Mouse (Mus musculus) heart, embryonic 13.5 days (tissue): ENCODE measurements around the gene Sumo2. TPM values are rescaled to one million over a fixed set of nuclear protein-coding genes. Genes with fewer than 3 reads are reported as not detected.

ENCODE experiments used
- ATAC-seq: fragments of 200-750 bp; cut with Nextera tagmentation; 2 replicates; pipeline ENCODE4 v1.8.0; 2017; ENCODE audit warnings: moderate TSS enrichment; ENCODE audit not compliant: insufficient number of reproducible peaks, low FRiP score, low TSS enrichment; ENCODE audit errors: extremely low read depth
- H3K27ac ChIP-seq: fragments of 300-500 bp; sonication (generic); replicated peaks from 2 replicates; pipeline ENCODE4 v1.5.1; 2015; ENCODE audit warnings: moderate library complexity, mild to moderate bottlenecking, inconsistent platforms
- H3K27me3 ChIP-seq: fragments of 300-500 bp; sonication (generic); replicated peaks from 2 replicates; pipeline ENCODE4 v1.6.1; 2015; ENCODE audit warnings: mild to moderate bottlenecking, inconsistent platforms
- H3K36me3 ChIP-seq: fragments of 300-500 bp; sonication (generic); 2 replicates; pipeline ENCODE4 v1.6.1; 2015; ENCODE audit warnings: mild to moderate bottlenecking, inconsistent platforms
- H3K4me1 ChIP-seq: fragments of 300-500 bp; sonication (generic); 2 replicates; pipeline ENCODE4 v1.6.1; 2015; ENCODE audit warnings: inconsistent platforms
- H3K4me2 ChIP-seq: fragments of 300-500 bp; sonication (generic); 2 replicates; pipeline ENCODE4 v1.6.1; 2015; ENCODE audit warnings: inconsistent platforms, mild to moderate bottlenecking, moderate library complexity
- H3K4me3 ChIP-seq: fragments of 300-500 bp; sonication (generic); 2 replicates; pipeline ENCODE4 v1.5.1; 2015; ENCODE audit warnings: moderate library complexity, mild to moderate bottlenecking, inconsistent platforms
- H3K9ac ChIP-seq: fragments of 300-500 bp; sonication (generic); 2 replicates; pipeline ENCODE4 v1.6.1; 2015; ENCODE audit warnings: inconsistent platforms, mild to moderate bottlenecking, moderate library complexity
- H3K9me3 ChIP-seq: fragments of 300-500 bp; sonication (generic); 2 replicates; pipeline ENCODE4 v1.6.1; 2016; ENCODE audit warnings: inconsistent platforms
- WGBS: fragments of 180-500 bp; shearing (Covaris S2); methylation state at CpG from one replicate; pipeline ENCODE4 v1.1.7; 2015; ENCODE audit warnings: mixed read lengths; 5-methylcytosine and 5-hydroxymethylcytosine counted together
- polyA plus RNA-seq: library from polyadenylated mRNA; unstranded; fragments of >200 nt; fragmentation: Nextera tagmentation; extraction: Ambion mirVana; gene quantifications from 2 replicates; pipeline ENCODE4 v1.2.1, GENCODE M21; 2015

The Sumo2 gene
- polyA plus RNA-seq, 1 experiment from 2014 or later: 606 TPM

GRCm38 (mm10) chr11:115516942-115517341, 19.1 kb downstream of the Sumo2 start:
- H3K9ac ChIP-seq: no peak overlapping the region
- WGBS: 70% methylated on average over 5 of the region's 5 CpGs
- H3K4me2 ChIP-seq: no peak overlapping the region
- H3K4me1 ChIP-seq: peaks cover 37% of the 10 kb centered on the region
- H3K27ac ChIP-seq: no peak overlapping the region
- H3K9me3 ChIP-seq: no peaks in the 10 kb centered on the region
- no peaks in the 10 kb centered on the region for H3K27me3 ChIP-seq
- no peak overlapping the region for H3K4me3 ChIP-seq
- no peak for ATAC-seq
- H3K36me3 ChIP-seq: peaks cover 5% of the 10 kb centered on the region

GRCm38 (mm10) chr11:115515021-115515420, 21.1 kb downstream of the Sumo2 start:
- no peaks in the 10 kb centered on the region for H3K9me3 ChIP-seq
- no peaks in the 10 kb centered on the region for H3K36me3 ChIP-seq
- no peaks in the 10 kb centered on the region for H3K27me3 ChIP-seq
- H3K4me2 ChIP-seq: peak overlapping the region; percentile 83
- H3K27ac ChIP-seq: no peak overlapping the region
- no peak overlapping the region for H3K9ac ChIP-seq
- no peak overlapping the region for H3K4me3 ChIP-seq
- ATAC-seq: no peak
- WGBS: 67% methylated on average over 6 of the region's 6 CpGs
- peaks cover 45% of the 10 kb centered on the region for H3K4me1 ChIP-seq

DNA sequence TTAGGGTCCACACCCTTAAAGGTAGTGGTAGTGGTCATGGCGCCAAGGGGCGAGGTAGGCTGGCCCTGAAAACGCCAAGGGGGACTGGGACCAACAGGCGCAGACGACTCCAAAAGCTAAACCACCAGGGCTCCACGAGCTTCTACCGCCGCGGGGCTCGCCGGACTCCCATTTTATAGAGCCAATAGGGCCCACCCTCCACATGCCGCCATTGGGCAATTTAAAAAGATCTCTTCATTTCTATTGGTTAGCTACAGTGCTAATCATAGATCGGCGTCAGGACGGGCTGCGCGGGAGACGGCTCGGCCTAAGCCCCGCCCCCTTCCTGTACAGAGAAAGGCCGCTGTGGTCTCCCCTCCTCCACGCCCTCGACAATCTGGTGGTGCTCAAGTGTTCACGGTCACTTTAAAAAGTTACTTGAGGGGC, 21.8 kb downstream of the Sumo2 start, which contains the start of gene Jpt1:
TSS of gene Jpt1 (minus strand) at position 150 of the 426 bp plus-strand sequence.
- Histone ChIP-seq H3K9me3 (no peaks in the 10 kb centered on the region), H3K4me3 (peak within 1 kb of the TSS; percentile 99), H3K4me1 (peaks cover 46% of the 10 kb centered on the region), H3K9ac (peak within 1 kb of the TSS; percentile 99), H3K27ac (peak within 1 kb of the TSS; percentile 91), H3K36me3 (no peaks in the 10 kb centered on the region), H3K27me3 (no peaks in the 10 kb centered on the region), H3K4me2 (peak within 1 kb of the TSS; percentile 83)
- ATAC-seq: peak; percentile 90
- WGBS: 1% methylated on average over 24 of the region's 24 CpGs

DNA sequence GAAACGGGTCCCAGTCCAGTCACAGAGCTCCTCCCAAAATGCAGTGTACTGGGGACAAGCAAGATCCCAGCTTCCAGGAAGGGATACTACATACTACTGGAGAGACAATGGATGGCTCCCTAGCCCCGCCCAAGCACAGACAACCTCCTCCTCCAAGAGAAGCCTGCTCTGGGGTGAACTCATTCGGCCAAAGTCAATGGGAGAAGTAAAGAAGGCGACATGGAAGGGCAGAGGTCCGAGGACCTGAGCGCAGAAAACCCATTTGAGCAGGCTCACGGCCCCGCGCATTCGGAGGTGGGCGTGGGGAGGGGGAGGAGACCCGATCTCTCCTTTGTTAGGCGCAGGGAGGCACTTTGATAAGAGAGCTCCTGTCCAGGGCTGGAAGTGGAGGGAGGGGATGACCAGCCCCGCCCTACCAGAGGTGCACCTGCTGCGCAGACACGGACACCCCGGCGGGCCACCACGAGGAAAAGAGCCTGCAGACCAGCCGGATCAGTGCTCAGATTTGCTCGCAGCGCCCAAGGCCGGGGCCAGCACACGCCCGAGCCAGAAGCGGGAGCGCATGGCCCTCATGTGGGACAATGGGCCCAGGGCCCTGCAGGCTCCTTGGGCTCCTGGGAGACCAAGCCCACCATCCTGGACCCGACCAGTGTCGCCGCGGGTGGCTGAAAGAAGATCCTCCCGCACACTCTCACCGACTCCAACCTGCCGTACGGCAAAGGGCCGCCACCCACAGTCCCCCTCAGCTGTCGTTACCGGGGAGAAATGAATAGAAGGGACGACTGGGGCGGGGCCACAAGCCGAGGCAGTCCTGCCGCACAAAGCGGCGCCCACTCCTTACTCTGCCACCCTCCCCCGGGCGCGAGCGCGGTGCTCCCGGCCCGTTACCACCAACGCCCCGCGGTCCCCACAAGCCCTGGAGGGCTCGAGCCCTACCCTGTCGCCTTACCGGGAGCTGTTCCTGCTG, 22.5 kb downstream of the Sumo2 start:
- H3K4me3 ChIP-seq: peak overlapping the region; percentile 99
- no peaks in the 10 kb centered on the region for H3K9me3 ChIP-seq
- H3K4me1 ChIP-seq: peaks cover 47% of the 10 kb centered on the region
- H3K36me3 ChIP-seq: no peaks in the 10 kb centered on the region
- ATAC-seq: peak; percentile 48; the same call in 1 of the 2 replicates
- peak overlapping the region; percentile 83 for H3K4me2 ChIP-seq
- no peaks in the 10 kb centered on the region for H3K27me3 ChIP-seq
- H3K27ac ChIP-seq: peak overlapping the region; percentile 91
- under 1% methylated on average over 57 of the region's 57 CpGs for WGBS
- peak overlapping the region; percentile 99 for H3K9ac ChIP-seq

GRCm38 (mm10) chr11:115512407-115513183, 23.5 kb downstream of the Sumo2 start:
- ATAC-seq: no peak
- WGBS: 32% methylated on average over 8 of the region's 8 CpGs
- H3K4me1 ChIP-seq: peaks cover 56% of the 10 kb centered on the region

DNA sequence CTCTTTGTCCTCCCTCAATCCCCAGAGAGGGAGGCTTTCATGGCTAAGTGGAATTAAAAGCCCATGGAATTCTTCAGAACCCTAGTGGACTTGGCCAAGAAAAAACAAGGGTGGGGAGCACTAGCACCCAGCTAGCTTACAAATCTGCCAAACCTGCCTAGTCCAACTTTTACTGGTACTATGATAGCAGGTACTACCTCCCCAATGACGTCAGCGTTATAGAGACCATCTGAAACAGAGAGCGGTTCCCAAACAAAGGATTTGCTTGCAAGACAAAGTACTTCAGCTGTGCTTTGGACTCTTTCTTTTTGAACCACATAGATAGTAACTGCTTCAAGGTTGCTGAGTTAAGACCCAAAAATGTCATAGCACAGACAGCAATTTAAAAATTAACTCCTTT, 24.1 kb downstream of the Sumo2 start:
- Histone ChIP-seq H3K4me3 (peak overlapping the region; percentile 99), H3K36me3 (no peaks in the 10 kb centered on the region), H3K9me3 (no peaks in the 10 kb centered on the region), H3K27me3 (no peaks in the 10 kb centered on the region), H3K27ac (peak overlapping the region; percentile 91), H3K4me1 (peaks cover 62% of the 10 kb centered on the region), H3K9ac (peak overlapping the region; percentile 99), H3K4me2 (peak overlapping the region; percentile 83)
- 51% methylated on average over 3 of the region's 3 CpGs for WGBS
- no peak for ATAC-seq

More at GRCm38 (mm10) chr11:115512407-115513183, 23.5 kb downstream of the Sumo2 start:
- H3K9me3 ChIP-seq: no peaks in the 10 kb centered on the region
- H3K4me3 ChIP-seq: peak overlapping the region; percentile 99
- H3K27me3 ChIP-seq: no peaks in the 10 kb centered on the region
- H3K36me3 ChIP-seq: no peaks in the 10 kb centered on the region
- peak overlapping the region; percentile 91 for H3K27ac ChIP-seq
- peak overlapping the region; percentile 83 for H3K4me2 ChIP-seq
- H3K9ac ChIP-seq: peak overlapping the region; percentile 99

DNA sequence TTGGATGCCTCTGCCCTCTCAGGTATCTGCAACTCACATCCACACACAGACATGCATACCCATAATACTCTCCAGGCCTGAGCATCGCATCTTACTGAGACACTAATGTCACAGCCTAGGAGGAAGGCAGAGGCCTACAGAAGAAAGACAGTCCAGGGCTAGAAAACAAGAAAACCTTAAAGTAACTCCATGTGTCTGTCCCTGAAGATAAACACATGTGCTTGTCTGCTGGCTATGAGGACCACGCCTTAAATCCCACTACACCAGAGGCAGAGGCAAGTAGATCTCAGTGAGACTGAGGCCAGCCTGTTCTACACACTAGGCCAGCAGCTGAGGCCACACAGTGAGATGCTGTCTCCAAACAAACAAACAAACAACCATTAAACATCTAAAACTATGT, 25.0 kb downstream of the Sumo2 start:
- no peak for ATAC-seq

GRCm38 (mm10) chr11:115510507-115510888, 25.6 kb downstream of the Sumo2 start:
- peak overlapping the region; percentile 84 for H3K27ac ChIP-seq
- WGBS: 32% methylated on average over 5 of the region's 5 CpGs
- ATAC-seq: no peak
- H3K9me3 ChIP-seq: no peaks in the 10 kb centered on the region
- peak overlapping the region; percentile 99 for H3K4me3 ChIP-seq
- peak overlapping the region; percentile 83 for H3K4me2 ChIP-seq
- H3K27me3 ChIP-seq: no peaks in the 10 kb centered on the region
- peak overlapping the region; percentile 99 for H3K9ac ChIP-seq
- peaks cover 74% of the 10 kb centered on the region for H3K4me1 ChIP-seq
- no peaks in the 10 kb centered on the region for H3K36me3 ChIP-seq

More for the DNA sequence above, 25.0 kb downstream of the Sumo2 start:
- H3K4me1 ChIP-seq: peaks cover 70% of the 10 kb centered on the region
- peak overlapping the region; percentile 57 for H3K27ac ChIP-seq
- H3K9me3 ChIP-seq: no peaks in the 10 kb centered on the region
- peak overlapping the region; percentile 99 for H3K9ac ChIP-seq
- H3K4me2 ChIP-seq: peak overlapping the region; percentile 83
- 54% methylated on average over 2 of the region's 2 CpGs for WGBS
- no peaks in the 10 kb centered on the region for H3K36me3 ChIP-seq
- peak overlapping the region; percentile 99 for H3K4me3 ChIP-seq
- no peaks in the 10 kb centered on the region for H3K27me3 ChIP-seq

GRCm38 (mm10) chr11:115509773-115510506, 26.1 kb downstream of the Sumo2 start:
- H3K4me1 ChIP-seq: peaks cover 75% of the 10 kb centered on the region
- H3K4me2 ChIP-seq: peak overlapping the region; percentile 83
- 24% methylated on average over 6 of the region's 6 CpGs for WGBS
- peak overlapping the region; percentile 84 for H3K27ac ChIP-seq
- peak overlapping the region; percentile 99 for H3K9ac ChIP-seq
- H3K36me3 ChIP-seq: peaks cover 5% of the 10 kb centered on the region; the same call in 1 of the 2 replicates
- H3K4me3 ChIP-seq: peak overlapping the region; percentile 99
- H3K9me3 ChIP-seq: no peaks in the 10 kb centered on the region
- no peaks in the 10 kb centered on the region for H3K27me3 ChIP-seq
- ATAC-seq: no peak

DNA sequence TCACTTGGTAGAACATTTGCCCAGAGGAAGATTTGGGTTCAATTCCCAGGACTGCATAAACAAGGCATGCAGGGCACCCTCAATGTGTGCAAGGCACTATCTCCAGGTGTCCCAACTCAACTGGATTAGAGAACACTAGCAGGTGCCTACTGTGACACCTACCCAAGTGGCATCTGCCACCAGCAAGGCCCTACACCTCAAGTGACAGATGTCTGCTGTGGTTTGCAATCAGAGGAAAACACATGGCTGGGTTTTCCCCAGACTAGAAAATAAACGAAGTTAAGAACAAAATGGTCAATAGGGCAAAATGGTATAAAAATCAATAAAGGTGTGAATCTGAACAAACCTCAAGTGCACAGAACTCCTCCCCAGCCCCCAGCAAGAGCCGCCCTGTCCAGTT, 28.0 kb downstream of the Sumo2 start:
- Histone ChIP-seq H3K9ac (no peak overlapping the region), H3K27me3 (no peaks in the 10 kb centered on the region), H3K27ac (0 out of 2 replicates have a peak overlapping the region, but pooled peaks have one; percentile 64), H3K36me3 (peaks cover 21% of the 10 kb centered on the region), H3K4me1 (peaks cover 75% of the 10 kb centered on the region), H3K4me2 (peak overlapping the region; percentile 4; the same call in 1 of the 2 replicates), H3K9me3 (no peaks in the 10 kb centered on the region), H3K4me3 (no peak overlapping the region)
- ATAC-seq: no peak
- WGBS: 76% methylated on average over 2 of the region's 2 CpGs
